Mouse (Mus musculus): ENCODE data around the gene Tmco1. TPM values are rescaled to one million over a fixed set of nuclear protein-coding genes. Genes with fewer than 3 reads are reported as not detected.

Tmco1 gene
- total RNA-seq, 2 experiments from 2014 or later: 84.6 to 94.3 TPM

- peak; percentile 63 to 71 for DNase-seq
- intact Hi-C loops (cut with DNase I): no loop called here
Observed at GRCm38 (mm10) chr1:167365808-167366207, 57.6 kb downstream of the Tmco1 start.

GRCm38 (mm10) chr1:167366621-167367020 lies 58.4 kb downstream of the Tmco1 start:
- DNase-seq: no peak
- intact Hi-C loops (cut with DNase I): no loop called here

GRCm38 (mm10) chr1:167368018-167368417 lies 59.8 kb downstream of the Tmco1 start:
- intact Hi-C loops (cut with DNase I): no loop called here

GRCm38 (mm10) chr1:167368513-167368912 lies 60.3 kb downstream of the Tmco1 start:
- DNase-seq: no peak
- intact Hi-C loops (cut with DNase I): no loop called here

More at GRCm38 (mm10) chr1:167368018-167368417, 59.8 kb downstream of the Tmco1 start:
- DNase-seq: no peak

DNA sequence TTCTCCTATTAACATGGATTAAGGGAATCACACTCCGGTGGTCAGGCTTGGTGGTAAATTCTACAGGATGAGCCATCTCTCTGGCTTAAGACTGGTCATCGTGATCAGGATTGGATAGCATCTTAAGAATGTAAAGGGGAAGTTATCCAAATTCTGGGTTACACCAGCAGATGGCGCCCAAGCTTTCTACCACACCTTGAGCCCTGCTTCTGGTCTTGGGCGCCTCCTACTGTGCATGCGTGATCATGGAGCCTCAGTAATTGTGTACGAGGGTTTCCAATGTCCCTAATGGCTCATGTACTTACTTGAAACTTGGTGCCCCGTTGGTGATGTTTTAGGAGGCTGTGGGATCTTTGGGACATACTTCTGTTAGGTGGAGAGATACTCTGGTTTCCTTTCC lies 61.7 kb downstream of the Tmco1 start:
- DNase-seq: peak; percentile 86 to 93
- intact Hi-C loops (cut with DNase I): loop anchor here (1.0 kb wide), 2 partner anchors 24 to 150 kb away; no protein-coding TSS in a partner anchor

GRCm38 (mm10) chr1:167372739-167373138 lies 64.6 kb downstream of the Tmco1 start:
- intact Hi-C loops (cut with DNase I): no loop called here

DNA sequence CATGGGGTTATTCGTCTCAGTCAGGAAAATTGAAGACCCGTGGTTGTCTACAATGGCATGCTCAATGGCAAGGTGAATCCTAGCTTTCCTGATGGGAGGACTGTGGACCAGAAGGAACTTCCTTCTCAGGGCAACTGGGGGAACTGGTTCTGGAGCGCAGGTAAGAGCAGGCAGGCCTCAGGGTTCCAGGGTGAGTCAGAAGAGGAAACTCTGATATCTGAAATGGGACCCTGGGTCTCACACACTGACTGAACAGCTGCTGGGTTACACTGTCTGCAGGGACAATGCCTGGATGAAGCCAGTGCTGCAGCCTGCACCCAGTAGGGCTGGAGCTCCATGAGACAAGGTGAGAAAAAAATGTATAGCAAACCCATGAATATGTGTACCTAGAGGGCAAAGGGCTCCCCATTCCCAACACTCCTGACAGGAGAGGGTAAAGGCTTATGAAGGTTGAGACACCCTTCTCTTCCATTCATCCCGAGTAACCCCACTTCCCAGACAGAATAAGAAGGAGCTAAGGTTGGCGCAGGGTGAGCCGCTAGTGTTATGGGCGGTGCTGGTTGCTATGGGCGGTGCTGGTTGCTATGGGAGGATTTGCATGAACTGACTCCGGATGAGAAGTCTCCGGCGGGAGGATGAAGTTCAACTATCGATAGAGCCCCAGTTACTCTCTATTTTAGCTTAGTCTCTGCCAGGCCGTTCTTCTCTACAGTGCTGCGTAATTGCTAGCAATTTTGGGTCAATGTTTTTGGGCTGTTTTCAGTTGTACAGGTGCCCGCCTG lies 66.0 kb downstream of the Tmco1 start:
- intact Hi-C loops (cut with DNase I): no loop called here

More at GRCm38 (mm10) chr1:167372739-167373138, 64.6 kb downstream of the Tmco1 start:
- no peak for DNase-seq

GRCm38 (mm10) chr1:167374942-167375341 lies 66.8 kb downstream of the Tmco1 start:
- intact Hi-C loops (cut with DNase I): no loop called here
- DNase-seq: no peak

More for the DNA sequence above, 66.0 kb downstream of the Tmco1 start:
- DNase-seq: peak; percentile 44 to 53

GRCm38 (mm10) chr1:167378019-167378418 lies 69.8 kb downstream of the Tmco1 start:
- DNase-seq: no peak
- intact Hi-C loops (cut with DNase I): loop anchor here (2.0 kb wide), 1 partner anchor 17 kb away; no protein-coding TSS in a partner anchor

- intact Hi-C loops (cut with DNase I): loop anchor here (2.0 kb wide), 1 partner anchor 15 kb away; no protein-coding TSS in a partner anchor
Observed at GRCm38 (mm10) chr1:167379751-167380150, 71.6 kb downstream of the Tmco1 start.

DNA sequence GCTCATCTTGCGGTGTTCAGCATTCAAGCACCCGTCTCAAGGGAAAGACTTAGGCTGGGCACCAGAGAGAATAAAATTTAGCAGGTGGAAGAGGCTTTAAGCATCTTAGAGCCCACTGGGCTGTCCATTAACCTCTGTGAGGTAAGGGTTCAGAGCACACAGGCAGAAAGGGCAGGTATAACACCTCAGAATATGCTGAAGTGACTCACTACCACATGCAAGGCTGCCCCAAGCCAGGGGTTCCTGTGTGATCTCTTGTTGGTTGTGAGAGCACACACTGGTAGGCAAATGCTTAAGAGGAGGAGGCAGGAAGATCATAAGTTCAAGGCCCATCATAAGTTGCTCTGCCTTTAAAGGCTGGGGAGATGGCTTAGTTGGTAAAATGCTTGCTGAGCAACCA lies 72.0 kb downstream of the Tmco1 start:
- DNase-seq: no peak
- intact Hi-C loops (cut with DNase I): no loop called here

More at GRCm38 (mm10) chr1:167379751-167380150, 71.6 kb downstream of the Tmco1 start:
- peak in 1 of 2 experiments; percentile 30 for DNase-seq

- intact Hi-C loops (cut with DNase I): no loop called here
Observed at GRCm38 (mm10) chr1:167381050-167382015, 73.2 kb downstream of the Tmco1 start.

GRCm38 (mm10) chr1:167382316-167382715 lies 74.1 kb downstream of the Tmco1 start:
- intact Hi-C loops (cut with DNase I): no loop called here
- no peak for DNase-seq

More at GRCm38 (mm10) chr1:167381050-167382015, 73.2 kb downstream of the Tmco1 start:
- no peak for DNase-seq

GRCm38 (mm10) chr1:167382763-167383162 lies 74.6 kb downstream of the Tmco1 start:
- no peak for DNase-seq
- intact Hi-C loops (cut with DNase I): no loop called here

DNA sequence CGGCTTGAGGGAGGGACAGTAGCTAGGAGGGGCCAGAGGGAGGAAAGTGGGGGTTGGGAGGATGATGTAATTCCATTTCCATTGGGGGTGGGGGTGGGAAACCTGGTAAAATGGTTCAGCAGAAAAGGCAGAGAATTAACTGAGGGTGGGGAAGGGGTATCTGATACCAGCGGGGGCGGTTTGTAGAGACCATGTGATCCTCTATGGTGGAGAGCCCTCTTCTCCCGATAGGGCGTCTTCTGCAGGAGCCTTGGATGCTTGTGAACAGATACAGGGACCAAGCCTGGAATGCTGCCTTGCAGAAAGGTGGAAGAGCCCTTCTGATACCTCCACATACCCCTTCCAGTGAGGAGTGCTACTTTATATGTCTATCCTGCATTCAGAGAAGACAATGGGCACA lies 75.0 kb downstream of the Tmco1 start:
- DNase-seq: no peak
- intact Hi-C loops (cut with DNase I): no loop called here

Small RNAs within 50 kb of the gene (microRNA-seq; reads per million reads assigned to microRNA genes)
- gene Gm25911 (0 to 0.24 reads per million in 2 experiments), gene Mir6347 (0 reads per million in 2 experiments)

Other genes starting within 250 kb of the Tmco1 start
- 10 to 100 TPM; 55.1 to 56.9 TPM for gene Uck2, start 23.1 kb upstream of the Tmco1 start, total RNA-seq (2021)
- 10 to 100 TPM; 29.1 to 34.2 TPM for gene Aldh9a1, start 41.6 kb downstream of the Tmco1 start, total RNA-seq (2021)
- gene Mgst3, start 85.5 kb downstream of the Tmco1 start, total RNA-seq (2021): 100 to 1,000 TPM; 191 to 207 TPM
- gene Lrrc52, start 158.4 kb downstream of the Tmco1 start, total RNA-seq (2021): 1 to 10 TPM in 1 of 2 experiments, under 1 TPM in 1; 0.69 to 3.2 TPM